Comparison of ENCODE assay signal across 8 mouse cellular contexts in the genomic region with DNA sequence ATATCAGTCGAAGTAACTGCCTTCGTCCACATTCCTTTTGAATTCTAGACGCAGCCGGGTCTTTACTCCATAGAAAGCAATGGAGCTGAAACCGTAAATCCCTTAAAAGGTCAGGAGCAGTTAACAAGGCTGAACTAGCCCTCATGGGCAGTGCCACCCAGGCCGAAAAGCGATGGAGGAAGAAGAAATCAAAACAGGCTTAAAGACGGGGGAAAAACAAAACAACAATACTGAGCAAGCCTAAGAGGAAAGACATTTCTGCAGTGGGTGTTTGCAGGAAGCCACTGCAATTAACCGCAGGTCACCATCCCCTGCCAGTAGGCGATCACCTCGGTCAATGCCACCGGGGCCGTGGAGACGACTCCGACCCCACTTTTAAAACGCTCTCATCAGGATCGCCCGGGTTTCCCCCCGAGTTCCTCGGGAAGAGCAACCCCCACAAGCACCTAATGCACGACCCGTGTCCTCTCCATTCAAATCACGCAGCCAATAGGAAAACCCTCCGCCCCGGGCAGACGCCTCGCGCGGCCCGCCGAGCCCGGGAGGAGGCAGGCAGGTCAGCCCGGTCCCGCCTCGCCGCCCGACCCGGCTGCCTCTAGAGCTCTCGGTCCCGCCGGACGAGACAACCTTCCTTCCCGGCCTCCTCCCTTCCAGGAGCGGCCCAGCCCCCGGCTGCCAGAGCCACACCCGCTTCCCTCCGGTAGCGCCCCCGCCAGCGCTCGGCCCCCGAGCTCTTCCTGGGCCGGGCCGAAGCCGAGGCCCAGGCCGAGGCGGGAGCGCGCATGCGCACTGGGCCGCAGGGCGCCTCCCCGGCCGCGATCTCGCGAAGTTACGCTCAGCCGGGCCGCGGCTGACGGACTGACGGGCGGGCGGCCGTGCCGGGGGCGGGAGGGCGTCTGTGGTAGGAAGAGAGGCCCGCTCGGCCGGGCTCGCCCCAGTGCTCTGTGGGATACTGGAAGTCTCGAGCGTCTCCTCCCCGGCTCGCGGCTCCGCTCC. TPM values are rescaled to one million over a fixed set of nuclear protein-coding genes. Genes with fewer than 3 reads are reported as not detected.
A peak's percentile ranks its signal among the peaks of the same experiment; 100 is the strongest.
DNase-seq lines count a peak whose midpoint lies in the region; ATAC-seq lines count a peak whose summit lies in the region.

A gene (plus strand): TSS at position 933 of the 996 bp plus-strand sequence.

- WGBS in intestine, embryonic 14.5 days: under 1% methylated on average over 82 of the region's 89 CpGs

- peak within 1 kb of the TSS; percentile 100 for H3K9ac ChIP-seq in intestine, embryonic 14.5 days (ENCODE audit: low read length)

- peak; percentile 91 for DNase-seq in adipocyte (ENCODE audit: low spot score)
- DNase-seq in embryo, embryonic 10 days (ENCODE audit: low spot score): peak; percentile 93
- DNase-seq in gastrocnemius, postnatal 14 days: peak; percentile 96
- DNase-seq in intestine, embryonic 14.5 days (ENCODE audit: low spot score): peak; percentile 94
- peak; percentile 95 for DNase-seq in left cerebral cortex, postnatal 14 days (ENCODE audit: low spot score in 2 of 2)
- peak; percentile 96 for DNase-seq in mesoderm, embryonic 11.5 days (ENCODE audit: low read depth, low spot score)
- peak; percentile 89 to 91 for DNase-seq in right cerebral cortex, postnatal 36 days (ENCODE audit: low spot score in 2 of 2)
- DNase-seq in yolk sac, embryonic 10.5 days (ENCODE audit: low spot score): peak; percentile 92

- ATAC-seq in intestine, embryonic 14.5 days (replicated peaks; ENCODE audit: low FRiP score, low TSS enrichment, low read depth): peak; percentile 95

- intact Hi-C loops in gastrocnemius, postnatal 14 days (cut with DNase I; ENCODE audit: low total_unique reads): no loop called here
- intact Hi-C loops in left cerebral cortex, postnatal 14 days (cut with DNase I): loop anchor here (5.0 kb wide), 2 partner anchors 96 to 229 kb away; no protein-coding TSS in a partner anchor

- peak within 1 kb of the TSS; percentile 91 for H3K4me3 ChIP-seq in intestine, embryonic 14.5 days (ENCODE audit: low read depth, low read length)

- no peaks in the 10 kb centered on the region for H3K9me3 ChIP-seq in intestine, embryonic 14.5 days (ENCODE audit: control insufficient read depth, low read length)

- H3K4me1 ChIP-seq in intestine, embryonic 14.5 days (replicated peaks; ENCODE audit: control insufficient read depth, insufficient read depth, low read length): peaks cover 23% of the 10 kb centered on the region

- 0 out of 2 replicates have a peak, but pooled peaks cover 4% of the 10 kb centered on the region for H3K36me3 ChIP-seq in intestine, embryonic 14.5 days (ENCODE audit: control insufficient read depth, insufficient read depth, low read length)

- H3K4me2 ChIP-seq in intestine, embryonic 14.5 days (ENCODE audit: low read length): peak within 1 kb of the TSS; percentile 76

- H3K27ac ChIP-seq in intestine, embryonic 14.5 days (ENCODE audit: low read depth): peak within 1 kb of the TSS; percentile 99

- no peaks in the 10 kb centered on the region for H3K27me3 ChIP-seq in intestine, embryonic 14.5 days (replicated peaks; ENCODE audit: control insufficient read depth, insufficient read depth, low read length)

RNA-seq across cellular contexts. Expression of the gene that starts here (rescaled TPM):
- 10 to 100 TPM; 34.2 to 35.4 TPM for total RNA-seq in gastrocnemius, postnatal 14 days (2021)
- polyA plus RNA-seq in intestine, embryonic 14.5 days (2014; fragmentation: Nextera tagmentation; extraction: Ambion mirVana): 117 and 123 TPM in 2 replicates
- 100 to 1,000 TPM; 127 to 136 TPM for total RNA-seq in left cerebral cortex, postnatal 14 days (2021)

Comparison
In these comparisons a context has a peak if more than half of its experiments do, and no peak if none do; other contexts are left out.
1. Peak in every context shown above with its lines: DNase-seq, ATAC-seq, H3K4me3 ChIP-seq and H3K27ac ChIP-seq.